Mouse (Mus musculus) thymus, adult 2 months (tissue): ENCODE results near the gene Zer1.

Experiments
- CTCF ChIP-seq: fragments of 200-500 bp; IDR thresholded peaks from 2 replicates; pipeline ENCODE4 v1.5.1; 2012; ENCODE audit warnings: mild to moderate bottlenecking, control low read depth, low read length, moderate library complexity, borderline replicate concordance; ENCODE audit not compliant: control insufficient read depth, poor library complexity, insufficient read depth; ENCODE audit errors: extremely low read depth
- POLR2A ChIP-seq: fragments of 200-500 bp; IDR thresholded peaks from 2 replicates; pipeline ENCODE4 v1.6.1; 2012; ENCODE audit warnings: mild to moderate bottlenecking, low read length, control low read depth, moderate library complexity; ENCODE audit not compliant: control insufficient read depth, poor library complexity, insufficient read depth; ENCODE audit errors: extremely low read depth

DNA sequence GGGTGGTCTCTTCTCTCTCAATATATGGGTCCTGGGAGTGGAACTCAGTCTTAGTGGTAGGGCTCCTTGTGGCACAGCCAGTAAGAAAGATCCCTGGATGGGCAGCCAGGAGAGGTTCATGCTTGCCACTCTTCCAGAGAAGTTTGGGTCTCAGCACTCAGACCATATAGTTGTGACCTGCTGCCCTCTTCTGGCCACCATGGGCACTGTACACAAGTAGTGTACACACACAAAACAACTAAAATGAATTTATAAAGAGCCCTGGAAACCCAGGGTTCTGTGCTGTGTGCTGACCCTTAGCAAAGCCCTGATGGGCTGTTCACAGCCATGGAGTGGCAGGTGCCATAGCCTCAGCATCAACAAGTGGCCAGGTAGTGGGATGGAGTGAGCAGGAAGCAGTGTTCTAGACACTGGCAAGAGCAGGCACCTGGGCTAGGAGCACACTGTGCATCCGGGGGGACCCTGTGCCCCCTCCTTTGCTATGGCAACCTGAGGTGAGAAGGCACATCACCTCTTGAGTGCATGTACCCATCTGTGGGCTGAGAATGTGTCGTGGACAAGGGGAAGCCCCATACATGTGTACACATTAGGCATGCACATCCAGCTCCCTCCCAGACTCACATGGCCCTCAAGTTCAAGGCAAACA lies 28.4 kb downstream of the Zer1 start:
- no peak for TF ChIP-seq CTCF
- no peak for TF ChIP-seq POLR2A
